Mouse (Mus musculus) CD4-positive, CD25-positive, alpha-beta regulatory T cell (primary cell): Measurements from ENCODE around the gene Endog. TPM values are rescaled to one million over a fixed set of nuclear protein-coding genes. Genes with fewer than 3 reads are reported as not detected.

Experiments
- polyA plus RNA-seq: library from polyadenylated mRNA; unstranded; fragments of 100-300 nt; shearing (Covaris generic); gene quantifications from one replicate; pipeline ENCODE4 v1.2.1, GENCODE M21; 2017

Endog gene
- 23.8 TPM for polyA plus RNA-seq

DNA sequence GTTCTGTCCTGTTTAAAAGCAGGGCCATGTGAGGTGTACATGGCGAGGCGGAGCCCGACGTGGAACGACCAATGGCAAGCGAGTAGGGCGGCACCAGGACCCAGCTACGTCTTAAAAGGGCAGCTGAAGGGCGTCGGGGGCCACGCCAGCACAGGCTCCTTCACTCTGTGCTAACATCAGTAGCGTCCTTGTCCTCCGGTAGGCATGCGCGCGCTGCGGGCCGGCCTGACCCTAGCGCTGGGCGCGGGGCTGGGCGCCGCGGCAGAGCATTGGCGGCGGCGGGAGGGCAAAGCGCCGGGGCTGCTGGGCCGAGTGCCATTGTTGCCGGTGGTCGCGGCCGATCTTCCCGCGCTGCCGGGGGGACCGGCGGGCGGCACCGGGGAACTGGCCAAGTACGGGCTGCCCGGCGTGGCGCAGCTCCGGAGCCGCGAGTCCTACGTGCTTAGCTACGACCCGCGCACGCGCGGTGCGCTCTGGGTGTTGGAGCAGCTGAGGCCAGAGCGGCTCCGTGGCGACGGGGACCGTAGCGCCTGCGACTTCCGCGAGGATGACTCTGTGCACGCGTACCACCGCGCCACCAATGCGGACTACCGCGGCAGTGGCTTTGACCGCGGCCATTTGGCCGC is at the start of gene Endog:
Gene Endog (plus strand): TSS at position 123 of the 626 bp plus-strand sequence.

DNA sequence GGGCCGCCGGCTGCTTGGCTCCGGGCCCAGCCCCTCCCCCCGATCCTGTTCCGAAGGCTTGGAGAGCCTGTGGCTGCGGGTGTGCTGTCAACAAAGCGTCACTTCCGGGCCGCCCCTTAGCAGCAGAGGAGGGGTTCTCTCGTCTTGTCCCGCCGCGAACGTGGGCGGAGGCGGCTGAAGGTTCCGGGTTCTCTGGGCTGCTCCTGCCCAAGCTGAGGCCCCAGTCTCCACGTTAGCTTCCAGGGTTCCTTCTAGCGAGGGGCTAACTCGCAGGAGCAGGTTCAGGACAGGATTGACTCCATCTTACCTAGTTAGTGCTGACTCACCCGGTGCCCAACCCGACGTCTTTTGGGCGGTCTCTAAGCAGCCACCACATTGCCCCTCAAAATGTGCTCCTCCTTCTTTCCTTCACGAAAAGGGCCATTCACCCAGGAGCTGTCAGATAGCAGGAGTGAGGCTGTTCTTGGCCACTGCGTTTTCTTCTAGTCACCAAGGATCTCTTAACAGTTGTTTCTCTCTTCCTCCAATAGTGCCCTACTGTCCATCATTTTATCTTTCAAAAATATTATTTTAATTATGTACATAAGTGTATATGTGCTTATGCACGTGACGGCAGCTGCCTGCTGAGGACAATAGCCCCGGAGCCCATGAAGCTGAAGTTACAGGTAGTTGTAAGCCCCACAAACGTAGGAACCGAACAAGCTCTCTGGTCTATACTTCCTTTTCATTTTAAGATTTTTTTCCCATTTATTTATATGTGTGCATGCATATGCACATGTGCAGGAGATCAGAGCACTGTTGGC is 46.6 kb upstream of the Endog start, which contains the start of gene Zer1:
Gene Zer1 (minus strand): TSS at position 114 of the 803 bp plus-strand sequence.

DNA sequence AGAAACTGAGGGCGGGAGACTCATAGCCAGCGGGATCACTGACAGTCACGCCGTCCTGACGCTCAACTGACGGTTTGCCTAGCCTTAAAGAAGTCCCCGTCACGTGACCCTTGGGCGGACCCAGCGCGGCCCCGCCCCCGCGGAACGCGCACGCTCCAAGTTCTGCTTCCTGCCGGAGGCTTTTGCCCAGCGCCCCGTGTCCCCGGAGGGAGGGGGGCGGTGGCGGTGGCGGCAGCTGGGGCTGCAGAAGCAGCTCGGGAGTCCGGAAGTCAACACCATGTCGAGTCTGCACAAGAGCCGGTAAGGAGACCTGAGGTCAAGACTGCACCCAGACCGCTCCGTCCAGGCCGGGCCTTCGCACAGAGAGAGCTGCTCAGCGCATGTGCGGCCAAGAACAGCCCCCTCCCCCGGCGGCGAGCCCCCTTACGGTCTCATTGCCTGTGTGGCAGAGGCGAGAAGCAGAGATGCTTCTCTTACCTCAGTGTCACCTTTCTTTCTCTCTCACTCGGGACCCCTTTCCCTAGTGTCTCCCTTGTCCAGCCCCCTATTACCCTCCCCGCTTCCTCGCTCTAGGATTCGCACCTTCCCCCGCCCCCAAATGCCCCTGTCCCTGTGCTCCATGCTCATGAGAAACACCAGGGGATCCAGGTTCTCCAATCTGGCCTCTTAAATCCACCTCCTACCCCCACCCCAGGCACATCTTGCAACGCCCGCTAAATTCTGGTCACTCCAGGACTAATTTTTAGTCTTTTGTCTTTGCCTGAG is 37.5 kb upstream of the Endog start, which contains the start of gene Tbc1d13:
Gene Tbc1d13 (plus strand): TSS at position 134 of the 765 bp plus-strand sequence.

DNA sequence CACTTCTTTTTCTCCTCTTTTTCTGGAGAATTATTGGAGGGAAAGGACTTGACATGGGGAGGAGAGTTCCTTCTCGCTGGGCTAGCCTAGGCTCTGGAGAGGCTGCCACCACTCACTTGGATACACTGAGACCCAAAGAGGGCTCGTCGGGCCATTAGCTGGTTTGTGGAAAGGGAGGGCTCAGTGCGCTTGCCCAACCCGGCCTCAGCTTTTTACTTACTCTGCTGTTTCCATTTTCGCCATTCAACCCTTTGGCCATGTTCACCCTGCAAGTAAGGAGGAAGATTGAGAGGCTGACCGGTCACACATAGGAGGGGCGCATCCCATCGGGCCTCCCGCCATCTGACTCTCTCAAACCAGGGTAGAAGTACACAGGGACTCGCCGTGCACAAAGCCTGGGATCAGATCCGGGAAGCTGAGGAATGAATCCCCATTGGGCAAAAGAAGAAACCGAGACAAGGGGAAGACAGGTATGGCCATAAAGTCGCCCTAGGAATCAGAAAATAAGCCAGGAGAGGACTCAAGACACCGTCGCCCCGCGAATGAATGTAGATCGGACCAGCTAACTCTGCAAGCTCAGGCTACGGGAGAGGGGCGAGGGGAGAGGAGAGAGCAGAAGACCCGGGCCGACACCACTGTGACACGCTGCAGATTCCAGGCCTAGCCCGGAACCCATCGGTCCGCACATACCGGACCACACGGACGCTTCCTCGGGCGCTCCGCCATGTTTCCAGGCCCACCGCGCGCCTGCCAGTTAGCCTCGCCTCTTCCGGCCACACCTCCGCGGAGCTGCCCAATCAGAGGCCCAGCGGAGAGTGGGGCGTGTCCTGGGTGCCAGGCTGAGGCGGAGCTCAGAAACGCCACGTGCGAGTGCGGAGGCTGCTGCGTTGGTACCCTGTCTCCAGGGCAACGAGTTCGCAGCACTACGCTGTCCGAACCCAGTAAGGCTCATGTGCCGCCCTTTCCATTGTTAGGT is 6.7 kb downstream of the Endog start, which contains the start of gene Spout1:
Gene Spout1 (minus strand): TSS at position 760 of the 976 bp plus-strand sequence.

DNA sequence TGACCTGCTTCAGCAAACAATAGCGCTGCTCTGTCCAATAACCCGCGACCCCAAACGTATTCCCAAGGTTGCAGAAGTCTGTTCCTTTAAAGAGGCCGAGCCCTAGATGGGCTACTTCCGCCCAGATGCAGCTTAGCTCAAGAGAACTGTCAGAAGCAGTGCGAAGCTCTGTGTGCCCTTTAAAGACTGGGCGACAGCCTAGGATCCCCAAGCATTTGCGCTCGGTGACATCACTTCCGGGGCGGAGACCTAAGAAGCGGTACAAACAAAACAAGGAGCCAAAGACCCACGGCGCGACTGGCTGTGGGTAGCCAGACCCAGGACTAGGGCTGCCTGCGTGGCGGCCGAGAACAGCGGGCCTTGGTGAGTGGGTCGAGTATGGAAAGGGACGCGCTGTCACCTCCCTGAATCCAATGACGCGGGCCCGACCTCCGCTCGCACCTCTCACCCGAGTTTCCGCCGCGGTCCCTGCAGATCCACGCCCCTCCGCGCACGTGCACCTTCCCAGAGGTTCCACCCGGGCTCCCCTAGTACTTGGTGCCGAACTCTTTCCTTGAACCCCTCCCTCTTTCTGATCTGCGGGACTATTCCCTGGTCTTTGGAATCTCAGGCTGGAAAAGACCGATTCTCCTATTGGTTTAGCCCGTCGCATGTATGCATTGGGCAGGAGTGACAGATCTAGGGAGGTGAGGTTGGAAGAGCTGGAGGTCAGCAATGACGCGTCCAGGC is 34.5 kb downstream of the Endog start, which contains the start of gene Kyat1:
Gene Kyat1 (minus strand): TSS at position 219 of the 729 bp plus-strand sequence.

Other genes starting within 250 kb of the Endog start
- 68.0 TPM for gene Gle1, start 236.1 kb upstream of the Endog start, polyA plus RNA-seq
- gene Sptan1, start 205.9 kb upstream of the Endog start, polyA plus RNA-seq = 107 TPM
- gene Wdr34, start 122.6 kb upstream of the Endog start, polyA plus RNA-seq = 1.3 TPM
- gene Set, start 114.1 kb upstream of the Endog start, polyA plus RNA-seq = 396 TPM
- 0.49 TPM for gene Pkn3, start 93.8 kb upstream of the Endog start, polyA plus RNA-seq
- gene Zdhhc12, start 77.8 kb upstream of the Endog start, polyA plus RNA-seq = 29.9 TPM
- gene Zer1, start 46.9 kb upstream of the Endog start, polyA plus RNA-seq = 69.3 TPM
- 6.8 TPM for gene Tbc1d13, start 37.7 kb upstream of the Endog start, polyA plus RNA-seq
- gene Spout1, start 7.0 kb downstream of the Endog start, polyA plus RNA-seq = 42.2 TPM
- 17.1 TPM for gene Kyat1, start 34.4 kb downstream of the Endog start, polyA plus RNA-seq
- 6.6 TPM for gene Lrrc8a, start 66.2 kb downstream of the Endog start, polyA plus RNA-seq
- gene Gm28035, start 69.1 kb downstream of the Endog start, polyA plus RNA-seq = 6.8 TPM
- gene Phyhd1, start 94.7 kb downstream of the Endog start, polyA plus RNA-seq = 6.3 TPM
- gene Gm28038, start 109.5 kb downstream of the Endog start, polyA plus RNA-seq = 4.4 TPM
- gene Dolk, start 114.8 kb downstream of the Endog start, polyA plus RNA-seq = 17.0 TPM
- gene Nup188, start 114.9 kb downstream of the Endog start, polyA plus RNA-seq = 21.9 TPM
- 154 TPM for gene Sh3glb2, start 187.8 kb downstream of the Endog start, polyA plus RNA-seq
- gene Miga2, start 192.7 kb downstream of the Endog start, polyA plus RNA-seq = 12.9 TPM
- gene Dolpp1, start 220.8 kb downstream of the Endog start, polyA plus RNA-seq = 32.8 TPM
- 8.1 TPM for gene Crat, start 244.3 kb downstream of the Endog start, polyA plus RNA-seq
- 113 TPM for gene Ptpa, start 244.5 kb downstream of the Endog start, polyA plus RNA-seq